Mouse (Mus musculus) layer of hippocampus, adult 2 months (tissue): ENCODE data around the gene Wbp11. TPM values are rescaled to one million over a fixed set of nuclear protein-coding genes. Genes with fewer than 3 reads are reported as not detected.

ENCODE experiments used
- DNase-seq, 2 experiments: peaks; one replicate each; pipeline ENCODE4 v3.0.0; 2022; ENCODE audit warnings: low spot score in 2 of 2
- H3K27ac ChIP-seq: fragments of 200-600 bp; 2 replicates; pipeline ENCODE4 v1.8.1; 2022
- H3K4me3 ChIP-seq: fragments of 200-600 bp; 2 replicates; pipeline ENCODE4 v1.8.1; 2022; ENCODE audit warnings: mild to moderate bottlenecking
- CTCF ChIP-seq: fragments of 200-600 bp; conservative IDR thresholded peaks from 2 replicates; pipeline ENCODE4 v1.8.1; 2022; ENCODE audit warnings: antibody characterized with exemption, mild to moderate bottlenecking, moderate library complexity
- long read RNA-seq, 2 experiments: library from polyadenylated mRNA; stranded (forward); transcript quantifications; one replicate each; pipeline ENCODE4 v2.0.0; 2021; ENCODE audit warnings: borderline mapping rate in 2 of 2
- total RNA-seq, 2 experiments: library from RNA; stranded (reverse); gene quantifications; 2 replicates each; pipeline ENCODE4 v1.2.3; 2021

Wbp11 gene
- total RNA-seq: 100 to 1,000 TPM; 134 to 138 TPM
- long read RNA-seq, experiment 1, transcript Wbp11-201 (12 exons, 2,739 nt): major isoform, 131 of 177 reads
- long read RNA-seq, experiment 1, partial matches to known transcripts: 12 of 177 reads
- long read RNA-seq, experiment 1, other reads (novel, unspliced or antisense): 34 of 177 reads
- long read RNA-seq, experiment 2, transcript Wbp11-201 (12 exons, 2,739 nt): major isoform, 184 of 240 reads
- long read RNA-seq, experiment 2, partial matches to known transcripts: 20 of 240 reads
- long read RNA-seq, experiment 2, other reads (novel, unspliced or antisense): 36 of 240 reads

DNA sequence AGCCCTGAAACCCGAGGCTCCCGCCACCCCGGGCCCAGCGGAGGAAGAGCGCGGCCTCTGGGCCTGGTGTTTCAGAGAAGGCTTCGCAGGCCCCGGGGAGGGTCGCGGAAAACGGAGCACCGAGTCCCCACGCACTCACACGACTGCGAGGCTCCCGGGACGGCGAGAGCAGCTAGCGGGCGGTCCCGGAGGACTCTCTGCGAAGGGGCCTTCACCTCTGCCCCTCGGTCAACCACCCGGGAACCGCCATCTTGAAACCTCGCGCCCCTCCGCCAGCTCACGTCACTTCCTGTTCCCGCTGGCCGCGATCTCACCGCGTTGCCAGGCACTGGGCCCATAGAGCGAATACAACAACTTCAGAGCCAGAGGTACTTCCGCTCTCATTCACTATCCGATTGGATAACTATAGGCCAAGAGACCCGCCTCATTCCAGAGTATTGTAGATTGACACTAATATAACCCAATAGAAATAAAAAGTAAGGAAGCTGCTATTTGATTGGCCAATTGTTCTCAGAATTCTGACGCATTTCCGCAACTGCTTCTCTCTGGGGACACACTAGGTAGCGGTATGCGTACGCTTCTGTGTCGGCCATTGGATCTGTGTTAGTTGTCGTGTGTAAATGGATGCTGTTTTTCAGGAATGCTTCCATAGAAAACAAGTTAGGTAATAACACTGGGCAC, at the start of gene Wbp11:
Gene Wbp11 (minus strand): TSS at position 353 of the 681 bp plus-strand sequence.
- peak; percentile 54 for TF ChIP-seq CTCF
- DNase-seq: peak; percentile 96 to 98
- Histone ChIP-seq H3K27ac (peak within 1 kb of the TSS; percentile 97), H3K4me3 (peak within 1 kb of the TSS; percentile 93)

- peak; percentile 19 to 29 for DNase-seq
- no peak within 1 kb of the TSS; the same call in 1 of the 2 replicates for H3K4me3 ChIP-seq
- no peak within 1 kb of the TSS for H3K27ac ChIP-seq
- TF ChIP-seq CTCF: no peak
Observed at GRCm38 (mm10) chr6:136875670-136876069, 47.6 kb upstream of the Wbp11 start, which contains the start of gene Mgp. Gene Mgp (minus strand): TSS chr6:136875823.

- H3K4me3 ChIP-seq: no peak overlapping the region; the same call in 1 of the 2 replicates
- DNase-seq: no peak
- no peak overlapping the region for H3K27ac ChIP-seq
- no peak for TF ChIP-seq CTCF
Observed at GRCm38 (mm10) chr6:136874599-136874998, 46.6 kb upstream of the Wbp11 start.

GRCm38 (mm10) chr6:136868921-136869320, 40.9 kb upstream of the Wbp11 start:
- H3K27ac ChIP-seq: no peak overlapping the region
- H3K4me3 ChIP-seq: no peak overlapping the region
- no peak for TF ChIP-seq CTCF
- DNase-seq: no peak

DNA sequence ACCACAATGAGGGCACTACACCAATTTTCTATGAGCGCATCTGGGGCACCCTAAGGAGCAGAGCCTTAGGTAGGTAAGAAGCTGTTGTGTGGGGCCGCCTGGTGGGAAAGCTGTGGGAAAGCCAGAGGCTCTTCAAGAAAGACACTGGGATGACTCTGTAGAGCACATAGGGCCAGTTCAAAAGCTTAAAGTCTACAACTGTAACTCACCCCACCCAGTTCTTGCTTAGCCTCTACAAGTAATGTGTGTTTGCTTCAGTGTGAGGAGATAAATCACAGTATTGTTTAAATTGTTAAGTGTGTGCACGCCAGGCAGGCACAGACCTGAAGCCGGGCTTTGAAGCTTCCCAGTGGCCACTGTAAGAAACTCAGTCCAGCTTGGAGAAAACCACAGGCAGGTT, 38.1 kb upstream of the Wbp11 start:
- no peak overlapping the region for H3K27ac ChIP-seq
- TF ChIP-seq CTCF: no peak
- H3K4me3 ChIP-seq: no peak overlapping the region
- DNase-seq: no peak

- no peak overlapping the region for H3K27ac ChIP-seq
- no peak for DNase-seq
- H3K4me3 ChIP-seq: no peak overlapping the region
- TF ChIP-seq CTCF: no peak
Observed at GRCm38 (mm10) chr6:136865360-136865759, 37.3 kb upstream of the Wbp11 start.

- peak; percentile 86 for TF ChIP-seq CTCF
- DNase-seq: peak; percentile 43 to 59
Observed at GRCm38 (mm10) chr6:136861020-136861419, 33.0 kb upstream of the Wbp11 start.

GRCm38 (mm10) chr6:136858420-136858819, 30.4 kb upstream of the Wbp11 start:
- H3K4me3 ChIP-seq: no peak overlapping the region
- TF ChIP-seq CTCF: no peak
- no peak overlapping the region for H3K27ac ChIP-seq
- no peak for DNase-seq

More at GRCm38 (mm10) chr6:136861020-136861419, 33.0 kb upstream of the Wbp11 start:
- H3K27ac ChIP-seq: no peak overlapping the region
- no peak overlapping the region; the same call in 1 of the 2 replicates for H3K4me3 ChIP-seq

- Histone ChIP-seq H3K27ac (no peak overlapping the region), H3K4me3 (no peak overlapping the region)
- TF ChIP-seq CTCF: no peak
- no peak for DNase-seq
Observed at GRCm38 (mm10) chr6:136857873-136858260, 29.8 kb upstream of the Wbp11 start.

DNA sequence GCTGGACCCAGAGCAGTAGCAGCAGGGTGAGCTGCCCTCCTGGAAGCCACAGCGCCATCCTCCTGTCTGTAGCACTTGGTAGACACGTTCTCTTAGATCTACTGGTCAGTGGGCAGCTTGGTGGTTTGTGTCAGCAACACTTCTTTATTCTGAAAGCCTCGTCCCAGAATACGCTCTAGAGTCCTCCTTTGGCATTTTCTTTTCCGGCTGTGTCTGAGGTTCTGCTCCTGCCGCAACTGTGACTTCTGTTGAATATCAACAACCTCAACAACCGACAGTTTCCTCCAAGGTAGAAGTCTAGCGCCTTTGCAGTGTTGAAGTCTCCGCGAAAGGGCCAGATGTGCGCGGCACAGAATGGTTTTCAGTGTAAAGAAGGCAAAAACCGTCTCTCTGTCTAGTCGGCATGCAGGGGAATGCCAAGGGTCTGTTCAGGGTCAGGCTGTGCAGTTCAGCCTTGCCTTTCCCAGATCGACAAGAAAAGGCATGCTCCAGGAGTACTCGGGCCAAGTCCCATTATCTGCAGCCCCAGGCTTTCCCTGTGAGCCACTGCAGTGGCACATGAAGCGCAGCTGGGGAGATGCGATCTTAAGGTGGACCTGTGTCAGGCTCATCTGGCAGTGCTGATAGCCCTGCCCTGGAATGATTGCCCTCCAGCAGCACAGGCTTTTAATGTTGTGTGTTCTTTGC, 29.3 kb upstream of the Wbp11 start, which contains the start of gene Art4:
Gene Art4 (minus strand): TSS at position 548 of the 687 bp plus-strand sequence.
- TF ChIP-seq CTCF: no peak
- no peak for DNase-seq
- Histone ChIP-seq H3K27ac (no peak within 1 kb of the TSS), H3K4me3 (no peak within 1 kb of the TSS)

- no peak overlapping the region for H3K27ac ChIP-seq
- H3K4me3 ChIP-seq: no peak overlapping the region
- no peak for TF ChIP-seq CTCF
- no peak for DNase-seq
Observed at GRCm38 (mm10) chr6:136856071-136856636, 28.1 kb upstream of the Wbp11 start.

DNA sequence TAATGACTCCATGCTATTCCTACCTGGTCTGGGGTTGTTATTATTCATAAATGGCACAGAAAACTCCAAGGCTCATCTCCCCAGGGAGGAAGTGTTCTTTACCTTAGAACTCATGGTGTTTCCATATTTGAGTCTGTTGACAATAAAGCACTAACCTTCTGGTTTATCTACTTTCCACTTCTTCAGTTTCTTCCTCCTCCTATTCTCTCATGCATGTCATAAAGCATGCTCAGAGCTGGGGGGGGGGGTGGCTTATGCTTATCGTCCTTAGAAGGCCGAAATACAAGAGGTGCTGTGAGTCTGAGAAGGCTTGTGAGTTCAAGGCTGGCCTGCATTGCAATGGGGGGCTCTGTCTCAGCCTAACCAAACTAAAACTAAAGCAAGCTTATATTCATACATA, 27.1 kb upstream of the Wbp11 start:
- Histone ChIP-seq H3K4me3 (no peak overlapping the region), H3K27ac (no peak overlapping the region)
- no peak for DNase-seq
- TF ChIP-seq CTCF: no peak

DNA sequence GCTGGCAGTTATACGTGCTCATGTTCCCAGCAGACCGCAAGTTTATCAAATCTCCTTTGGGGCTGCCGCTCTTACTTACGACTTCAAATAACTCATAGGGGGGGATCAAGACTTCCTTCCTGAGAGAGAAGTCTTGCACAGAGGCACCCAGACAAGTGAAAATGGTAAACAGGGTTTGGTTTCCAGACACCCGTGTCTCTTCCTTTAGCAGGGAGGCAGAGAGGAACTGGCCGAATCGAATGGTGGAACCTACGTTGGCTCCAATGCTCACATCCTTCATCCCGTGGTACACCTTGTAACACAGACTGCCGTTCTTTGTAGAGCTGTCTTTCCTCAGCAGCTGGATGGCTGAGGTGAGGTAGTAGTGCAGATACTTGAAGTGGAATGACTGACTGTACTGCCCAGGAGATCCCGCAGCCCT, 26.3 kb upstream of the Wbp11 start:
- DNase-seq: no peak
- TF ChIP-seq CTCF: no peak
- Histone ChIP-seq H3K4me3 (no peak overlapping the region), H3K27ac (no peak overlapping the region)
